Mouse (Mus musculus) forebrain, embryonic 15.5 days (tissue): ENCODE results near the gene Donson. TPM values are rescaled to one million over a fixed set of nuclear protein-coding genes. Genes with fewer than 3 reads are reported as not detected.

Experiments
- ATAC-seq: fragments of 200-750 bp; cut with Nextera tagmentation; replicated peaks from 2 replicates; pipeline ENCODE4 v1.8.0; 2017; ENCODE audit warnings: mild to moderate bottlenecking, moderate TSS enrichment, moderate library complexity
- H3K27ac ChIP-seq: fragments of 300-500 bp; sonication (generic); replicated peaks from 2 replicates; pipeline ENCODE4 v1.5.1; 2015; ENCODE audit warnings: mild to moderate bottlenecking, inconsistent platforms
- H3K27me3 ChIP-seq: fragments of 300-500 bp; sonication (generic); 2 replicates; pipeline ENCODE4 v1.6.1; 2015; ENCODE audit warnings: inconsistent platforms
- H3K36me3 ChIP-seq: fragments of 300-500 bp; sonication (generic); 2 replicates; pipeline ENCODE4 v1.6.1; 2015; ENCODE audit warnings: mild to moderate bottlenecking, inconsistent platforms
- H3K4me1 ChIP-seq: fragments of 300-500 bp; sonication (generic); 2 replicates; pipeline ENCODE4 v1.6.1; 2015; ENCODE audit warnings: inconsistent platforms
- H3K4me2 ChIP-seq: fragments of 300-500 bp; sonication (generic); replicated peaks from 2 replicates; pipeline ENCODE4 v1.6.1; 2015; ENCODE audit warnings: mild to moderate bottlenecking, inconsistent platforms
- H3K4me3 ChIP-seq: fragments of 300-500 bp; sonication (generic); 2 replicates; pipeline ENCODE4 v1.5.1; 2015; ENCODE audit warnings: mild to moderate bottlenecking, inconsistent platforms
- H3K9ac ChIP-seq: fragments of 300-500 bp; sonication (generic); replicated peaks from 2 replicates; pipeline ENCODE4 v1.6.1; 2015; ENCODE audit warnings: mild to moderate bottlenecking, inconsistent platforms
- H3K9me3 ChIP-seq: fragments of 300-500 bp; sonication (generic); 2 replicates; pipeline ENCODE4 v1.6.1; 2016; ENCODE audit warnings: inconsistent platforms
- WGBS: fragments of 180-500 bp; shearing (Covaris S2); methylation state at CpG from one replicate; pipeline ENCODE4 v1.1.7; 2015; ENCODE audit warnings: mixed read lengths; 5-methylcytosine and 5-hydroxymethylcytosine counted together
- polyA plus RNA-seq: library from polyadenylated mRNA; unstranded; fragments of >200 nt; fragmentation: Nextera tagmentation; extraction: Ambion mirVana; gene quantifications from 2 replicates; pipeline ENCODE4 v1.2.1, GENCODE M21; 2015

Gene Donson
- polyA plus RNA-seq, 1 experiment from 2014 or later, result 20.0 TPM

DNA sequence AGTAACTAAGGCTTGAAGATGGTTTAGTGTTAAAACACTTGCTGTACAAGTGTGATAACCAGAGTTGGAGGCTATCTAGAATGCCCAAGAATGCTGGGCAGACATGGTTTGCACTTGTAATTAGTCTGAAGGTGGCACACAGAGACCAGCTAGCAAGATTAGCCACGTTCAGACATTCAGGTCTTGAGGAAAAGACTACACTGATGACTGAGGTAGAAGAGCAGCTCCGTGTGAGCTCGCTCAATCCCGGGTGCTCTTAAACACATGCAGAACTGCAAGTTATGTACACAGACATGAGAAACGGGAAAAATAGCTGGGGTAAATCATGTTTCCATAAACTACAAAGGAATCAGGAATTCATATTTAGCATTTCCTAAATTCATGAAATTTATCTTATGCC, 7.9 kb downstream of the Donson start:
- Histone ChIP-seq H3K27me3 (no peaks in the 10 kb centered on the region), H3K9me3 (no peaks in the 10 kb centered on the region), H3K4me2 (no peak overlapping the region), H3K4me3 (no peak overlapping the region), H3K36me3 (peaks cover 86% of the 10 kb centered on the region), H3K4me1 (no peaks in the 10 kb centered on the region), H3K9ac (no peak overlapping the region), H3K27ac (no peak overlapping the region)
- ATAC-seq, result no peak
- WGBS, result 81% methylated on average over 5 of the region's 5 CpGs

DNA sequence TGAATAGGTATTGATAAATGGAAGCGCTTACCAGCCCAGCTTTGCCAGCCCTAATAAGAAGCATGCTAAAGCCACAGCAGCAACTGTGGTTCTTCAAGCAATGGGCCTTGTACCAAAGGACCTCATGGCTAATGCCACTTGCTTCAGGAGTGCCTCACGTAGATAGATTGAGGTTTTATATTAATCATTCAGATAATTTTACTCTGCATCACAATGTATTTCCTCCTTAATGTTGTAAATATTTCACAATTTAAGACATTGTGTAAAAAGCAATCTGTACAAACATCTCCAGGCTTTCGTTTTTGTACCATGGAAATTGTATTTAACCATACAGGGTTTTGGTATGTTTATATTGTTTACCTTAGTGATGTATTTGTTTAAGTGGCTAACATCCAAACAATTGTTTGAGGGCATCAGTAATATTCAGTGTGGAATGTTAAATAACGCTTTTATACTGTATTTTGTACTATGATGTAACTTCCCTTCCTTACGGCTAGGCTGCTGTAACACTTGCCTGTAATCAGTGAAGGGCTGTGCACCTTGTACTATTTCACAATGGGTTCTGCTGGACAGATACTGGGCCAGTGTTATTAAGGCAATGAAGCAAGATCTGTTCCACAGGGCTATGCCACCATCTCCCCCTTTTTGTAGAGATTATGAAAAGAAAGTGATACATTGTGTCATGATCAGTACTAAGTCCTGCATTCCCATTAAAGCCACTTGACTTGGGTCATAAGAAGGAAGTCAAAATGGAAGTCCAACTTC, 10.2 kb downstream of the Donson start:
- no peak overlapping the region for H3K4me3 ChIP-seq
- H3K36me3 ChIP-seq, result peaks cover 81% of the 10 kb centered on the region
- no peak for ATAC-seq
- 88% methylated on average over 5 of the region's 5 CpGs for WGBS
- H3K9me3 ChIP-seq, result no peaks in the 10 kb centered on the region
- H3K9ac ChIP-seq, result no peak overlapping the region
- no peaks in the 10 kb centered on the region for H3K27me3 ChIP-seq
- H3K4me1 ChIP-seq, result no peaks in the 10 kb centered on the region
- H3K4me2 ChIP-seq, result no peak overlapping the region
- H3K27ac ChIP-seq, result no peak overlapping the region

DNA sequence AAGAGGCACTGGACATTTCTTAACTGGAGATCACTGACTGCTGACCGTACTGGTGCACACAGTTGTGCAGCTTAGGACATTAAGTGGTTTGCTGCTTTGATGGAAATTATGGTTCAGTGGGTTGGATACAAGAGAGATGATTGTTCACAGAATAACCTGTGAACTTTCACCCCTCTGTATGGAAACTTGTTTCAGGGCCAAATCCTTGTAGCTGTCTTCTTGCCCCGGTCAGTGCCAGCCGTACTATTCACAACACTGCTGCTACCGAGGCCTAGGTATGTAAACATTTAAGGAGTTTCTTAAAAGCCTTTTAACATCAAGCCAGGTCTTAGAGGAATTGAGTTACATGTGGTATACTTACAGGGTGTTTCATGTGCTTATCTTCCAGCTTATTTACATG, 14.1 kb downstream of the Donson start:
- H3K4me3 ChIP-seq, result no peak overlapping the region
- H3K4me1 ChIP-seq, result no peaks in the 10 kb centered on the region
- H3K4me2 ChIP-seq, result no peak overlapping the region
- 87% methylated on average over 4 of the region's 4 CpGs for WGBS
- no peak overlapping the region for H3K27ac ChIP-seq
- H3K9me3 ChIP-seq, result no peaks in the 10 kb centered on the region
- H3K27me3 ChIP-seq, result no peaks in the 10 kb centered on the region
- peaks cover 82% of the 10 kb centered on the region for H3K36me3 ChIP-seq
- no peak for ATAC-seq
- H3K9ac ChIP-seq, result no peak overlapping the region

DNA sequence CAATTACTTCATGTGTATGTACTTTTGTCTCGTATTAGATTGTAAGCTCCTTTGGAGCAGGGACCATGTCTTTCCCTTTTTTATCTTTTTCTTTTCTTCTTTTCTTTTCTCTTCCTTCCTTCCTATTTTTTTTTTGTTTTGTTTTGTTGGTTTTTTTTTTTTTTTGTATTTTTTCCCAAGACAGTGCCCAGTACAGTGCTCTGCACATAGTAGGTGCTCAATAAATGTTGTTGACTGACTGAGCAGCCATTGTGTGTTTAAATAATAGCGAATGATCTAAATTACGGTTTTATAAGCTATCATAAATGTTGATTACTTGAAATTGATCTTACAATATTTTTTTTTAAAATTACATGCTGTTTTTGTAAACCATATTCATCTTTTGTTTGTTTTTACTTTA, 24.8 kb downstream of the Donson start:
- 90% methylated on average over 3 of the region's 3 CpGs for WGBS

DNA sequence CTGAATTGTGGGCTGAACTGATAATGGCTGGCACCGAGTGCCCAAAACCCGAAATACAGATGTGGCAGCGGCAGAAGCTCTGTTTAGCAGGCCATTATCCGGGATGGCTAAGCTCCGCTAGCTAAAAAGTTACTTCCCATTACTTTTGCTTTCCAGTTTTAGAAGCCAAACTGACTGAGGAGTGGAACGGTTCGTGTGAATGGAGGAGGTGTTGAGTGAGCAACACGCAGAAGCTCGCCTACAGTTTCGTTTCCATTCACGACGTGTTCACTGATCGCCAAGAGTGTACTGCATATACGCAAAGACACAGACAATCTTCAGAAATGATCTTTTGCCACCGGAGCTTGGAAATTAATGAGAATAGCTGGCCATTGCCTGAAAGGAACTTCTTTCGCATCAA, 26.2 kb downstream of the Donson start:
- H3K27me3 ChIP-seq, result no peaks in the 10 kb centered on the region
- no peak for ATAC-seq
- no peaks in the 10 kb centered on the region for H3K9me3 ChIP-seq
- H3K36me3 ChIP-seq, result peaks cover 91% of the 10 kb centered on the region
- 92% methylated on average over 16 of the region's 16 CpGs for WGBS
- H3K4me2 ChIP-seq, result no peak overlapping the region
- no peak overlapping the region for H3K4me3 ChIP-seq
- H3K27ac ChIP-seq, result no peak overlapping the region
- peaks cover 13% of the 10 kb centered on the region for H3K4me1 ChIP-seq
- no peak overlapping the region for H3K9ac ChIP-seq

More for the DNA sequence above, 24.8 kb downstream of the Donson start:
- Histone ChIP-seq H3K4me1 (peaks cover 13% of the 10 kb centered on the region), H3K9ac (no peak overlapping the region), H3K27me3 (no peaks in the 10 kb centered on the region), H3K9me3 (no peaks in the 10 kb centered on the region), H3K4me2 (no peak overlapping the region), H3K27ac (no peak overlapping the region), H3K4me3 (no peak overlapping the region), H3K36me3 (peaks cover 84% of the 10 kb centered on the region)
- no peak for ATAC-seq

DNA sequence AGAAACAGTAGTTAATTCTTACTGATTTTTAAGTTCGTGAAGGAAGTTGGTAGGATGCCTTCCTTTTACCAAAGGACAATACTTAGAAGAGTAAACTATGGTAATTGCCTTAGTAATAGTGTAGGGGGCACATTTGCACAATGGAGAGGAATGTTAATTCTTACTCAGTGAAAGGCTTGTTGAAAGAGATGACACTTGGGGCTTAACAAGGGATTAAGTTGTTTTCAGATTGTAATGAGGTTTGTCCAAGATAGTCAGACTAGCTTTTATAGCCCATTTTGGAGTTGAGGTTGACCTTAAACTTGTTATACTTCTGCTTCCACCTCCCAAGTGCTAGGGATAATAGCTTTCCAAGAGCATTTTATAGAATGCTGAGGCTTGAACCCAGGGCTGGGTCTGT, 27.2 kb downstream of the Donson start:
- Histone ChIP-seq H3K4me1 (peaks cover 13% of the 10 kb centered on the region), H3K27ac (no peak overlapping the region), H3K4me2 (no peak overlapping the region), H3K36me3 (peaks cover 91% of the 10 kb centered on the region), H3K9ac (no peak overlapping the region), H3K9me3 (no peaks in the 10 kb centered on the region), H3K27me3 (no peaks in the 10 kb centered on the region), H3K4me3 (no peak overlapping the region)
- 17% methylated on average over 1 of the region's 1 CpGs for WGBS
- no peak for ATAC-seq

DNA sequence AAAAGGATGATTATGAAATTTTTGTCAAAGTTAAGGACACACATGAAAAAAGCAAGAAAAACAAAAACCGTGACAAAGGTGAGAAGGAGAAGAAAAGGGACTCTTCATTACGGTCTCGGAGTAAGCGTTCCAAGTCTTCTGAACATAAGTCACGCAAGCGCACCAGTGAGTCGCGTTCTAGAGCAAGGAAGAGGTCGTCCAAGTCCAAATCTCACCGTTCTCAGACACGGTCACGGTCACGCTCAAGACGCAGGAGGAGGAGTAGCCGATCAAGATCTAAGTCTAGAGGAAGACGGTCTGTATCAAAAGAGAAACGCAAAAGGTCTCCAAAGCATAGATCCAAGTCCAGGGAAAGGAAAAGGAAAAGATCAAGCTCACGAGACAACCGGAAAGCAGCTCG, 28.8 kb downstream of the Donson start:
- H3K4me2 ChIP-seq, result no peak overlapping the region
- H3K27me3 ChIP-seq, result no peaks in the 10 kb centered on the region
- H3K9me3 ChIP-seq, result no peaks in the 10 kb centered on the region
- H3K27ac ChIP-seq, result no peak overlapping the region
- peaks cover 13% of the 10 kb centered on the region for H3K4me1 ChIP-seq
- no peak for ATAC-seq
- WGBS, result 98% methylated on average over 20 of the region's 20 CpGs
- peaks cover 91% of the 10 kb centered on the region for H3K36me3 ChIP-seq
- H3K9ac ChIP-seq, result no peak overlapping the region
- H3K4me3 ChIP-seq, result no peak overlapping the region

DNA sequence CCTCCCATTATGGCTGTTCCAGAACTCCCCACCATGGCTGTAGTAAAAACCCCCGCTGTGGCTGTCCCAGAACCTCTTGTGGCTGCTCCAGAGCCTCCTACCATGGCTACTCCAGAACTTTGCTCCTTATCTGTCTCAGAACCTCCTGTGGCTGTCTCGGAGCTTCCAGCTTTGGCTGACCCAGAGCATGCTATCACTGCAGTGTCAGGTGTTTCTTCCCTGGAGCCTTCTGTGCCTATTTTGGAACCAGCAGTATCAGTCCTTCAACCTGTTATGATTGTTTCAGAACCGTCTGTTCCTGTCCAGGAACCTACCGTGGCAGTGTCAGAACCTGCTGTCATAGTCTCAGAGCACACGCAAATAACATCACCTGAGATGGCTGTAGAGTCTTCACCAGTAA, 30.1 kb downstream of the Donson start:
- ATAC-seq, result no peak
- H3K27me3 ChIP-seq, result no peaks in the 10 kb centered on the region
- H3K4me1 ChIP-seq, result peaks cover 13% of the 10 kb centered on the region
- H3K9me3 ChIP-seq, result no peaks in the 10 kb centered on the region
- no peak overlapping the region for H3K4me2 ChIP-seq
- H3K36me3 ChIP-seq, result peaks cover 87% of the 10 kb centered on the region
- no peak overlapping the region for H3K9ac ChIP-seq
- H3K27ac ChIP-seq, result no peak overlapping the region
- 94% methylated on average over 5 of the region's 5 CpGs for WGBS
- H3K4me3 ChIP-seq, result no peak overlapping the region

DNA sequence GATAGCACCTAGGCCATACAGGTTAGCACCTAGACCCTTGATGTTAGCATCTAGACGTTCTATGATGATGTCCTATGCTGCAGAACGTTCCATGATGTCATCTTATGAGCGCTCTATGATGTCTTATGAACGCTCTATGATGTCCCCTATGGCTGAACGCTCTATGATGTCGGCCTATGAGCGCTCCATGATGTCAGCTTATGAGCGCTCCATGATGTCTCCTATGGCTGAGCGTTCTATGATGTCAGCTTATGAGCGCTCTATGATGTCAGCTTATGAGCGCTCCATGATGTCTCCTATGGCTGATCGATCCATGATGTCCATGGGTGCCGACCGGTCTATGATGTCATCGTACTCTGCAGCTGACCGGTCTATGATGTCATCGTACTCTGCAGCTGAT, 31.3 kb downstream of the Donson start:
- ATAC-seq, result peak; percentile 41; the same call in 1 of the 2 replicates
- Histone ChIP-seq H3K27ac (no peak overlapping the region), H3K4me3 (no peak overlapping the region), H3K27me3 (no peaks in the 10 kb centered on the region), H3K9ac (no peak overlapping the region), H3K4me2 (no peak overlapping the region), H3K9me3 (no peaks in the 10 kb centered on the region), H3K36me3 (peaks cover 80% of the 10 kb centered on the region), H3K4me1 (peaks cover 13% of the 10 kb centered on the region)
- WGBS, result 98% methylated on average over 17 of the region's 17 CpGs

DNA sequence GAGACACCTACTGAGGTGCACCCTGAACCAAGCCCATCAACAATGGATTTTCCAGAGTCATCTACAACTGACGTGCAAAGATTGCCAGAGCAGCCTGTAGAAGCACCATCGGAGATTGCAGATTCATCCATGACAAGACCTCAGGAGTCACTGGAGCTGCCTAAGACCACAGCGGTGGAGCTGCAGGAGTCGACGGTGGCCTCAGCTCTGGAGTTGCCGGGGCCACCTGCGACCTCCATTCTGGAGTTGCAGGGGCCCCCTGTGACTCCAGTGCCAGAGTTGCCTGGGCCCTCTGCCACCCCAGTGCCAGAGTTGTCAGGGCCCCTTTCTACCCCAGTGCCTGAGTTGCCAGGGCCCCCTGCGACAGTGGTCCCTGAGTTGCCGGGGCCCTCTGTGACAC, 33.3 kb downstream of the Donson start:
- no peak overlapping the region for H3K9ac ChIP-seq
- no peaks in the 10 kb centered on the region for H3K27me3 ChIP-seq
- peaks cover 11% of the 10 kb centered on the region for H3K4me1 ChIP-seq
- no peaks in the 10 kb centered on the region for H3K9me3 ChIP-seq
- ATAC-seq, result no peak
- no peak overlapping the region for H3K4me2 ChIP-seq
- no peak overlapping the region for H3K4me3 ChIP-seq
- peaks cover 70% of the 10 kb centered on the region for H3K36me3 ChIP-seq
- H3K27ac ChIP-seq, result no peak overlapping the region
- WGBS, result 95% methylated on average over 9 of the region's 9 CpGs

DNA sequence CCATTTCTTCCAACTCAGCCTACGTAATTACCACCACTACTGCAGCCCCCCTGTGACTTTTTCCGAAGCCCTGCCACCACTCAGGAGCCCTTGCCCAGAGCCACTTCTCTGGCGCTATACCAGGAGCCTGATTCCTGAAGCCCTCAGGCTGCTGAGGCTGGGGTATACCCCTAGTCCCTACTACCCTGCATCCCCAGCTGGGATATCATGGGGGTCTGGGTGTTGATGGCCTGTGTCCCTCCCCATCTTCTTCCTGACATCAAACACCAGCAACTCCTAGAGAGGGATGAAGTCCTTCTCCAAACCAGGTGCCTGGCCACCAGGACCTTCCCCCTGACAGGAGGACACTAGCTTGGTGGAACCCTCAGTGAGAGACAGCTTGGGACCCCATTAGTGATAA, 36.4 kb downstream of the Donson start:
- no peaks in the 10 kb centered on the region for H3K9me3 ChIP-seq

DNA sequence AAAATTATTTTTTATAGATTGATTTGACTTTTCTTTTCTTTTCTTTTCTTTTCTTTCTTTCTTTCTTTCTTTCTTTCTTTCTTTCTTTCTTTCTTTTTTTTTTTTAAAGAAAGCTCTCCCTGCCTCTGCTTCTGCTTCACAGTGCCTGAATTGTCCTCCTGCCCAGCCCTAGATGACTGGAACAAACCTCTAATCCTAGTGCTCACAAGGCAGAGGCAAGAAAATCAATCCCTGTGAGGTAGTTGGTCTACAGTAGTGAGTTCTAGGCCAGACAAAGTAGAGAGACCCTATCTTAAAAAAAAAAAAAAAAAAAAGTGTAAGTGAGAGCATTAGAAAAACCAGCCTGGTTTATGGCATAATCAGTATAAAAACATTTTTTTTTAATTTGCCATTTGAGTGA, 38.8 kb downstream of the Donson start:
- peaks cover 31% of the 10 kb centered on the region for H3K4me1 ChIP-seq
- no peak overlapping the region for H3K27ac ChIP-seq
- H3K27me3 ChIP-seq, result no peaks in the 10 kb centered on the region
- peaks cover 15% of the 10 kb centered on the region for H3K36me3 ChIP-seq
- H3K4me3 ChIP-seq, result no peak overlapping the region
- no peak overlapping the region for H3K9ac ChIP-seq
- H3K4me2 ChIP-seq, result peak overlapping the region; percentile 20; the same call in 1 of the 2 replicates
- no peak for ATAC-seq
- H3K9me3 ChIP-seq, result no peaks in the 10 kb centered on the region

More for the DNA sequence above, 36.4 kb downstream of the Donson start:
- no peaks in the 10 kb centered on the region for H3K27me3 ChIP-seq
- H3K27ac ChIP-seq, result no peak overlapping the region
- H3K4me2 ChIP-seq, result no peak overlapping the region
- H3K4me3 ChIP-seq, result no peak overlapping the region
- ATAC-seq, result no peak
- H3K9ac ChIP-seq, result no peak overlapping the region
- WGBS, result 98% methylated on average over 3 of the region's 3 CpGs
- peaks cover 24% of the 10 kb centered on the region for H3K4me1 ChIP-seq
- peaks cover 39% of the 10 kb centered on the region for H3K36me3 ChIP-seq

DNA sequence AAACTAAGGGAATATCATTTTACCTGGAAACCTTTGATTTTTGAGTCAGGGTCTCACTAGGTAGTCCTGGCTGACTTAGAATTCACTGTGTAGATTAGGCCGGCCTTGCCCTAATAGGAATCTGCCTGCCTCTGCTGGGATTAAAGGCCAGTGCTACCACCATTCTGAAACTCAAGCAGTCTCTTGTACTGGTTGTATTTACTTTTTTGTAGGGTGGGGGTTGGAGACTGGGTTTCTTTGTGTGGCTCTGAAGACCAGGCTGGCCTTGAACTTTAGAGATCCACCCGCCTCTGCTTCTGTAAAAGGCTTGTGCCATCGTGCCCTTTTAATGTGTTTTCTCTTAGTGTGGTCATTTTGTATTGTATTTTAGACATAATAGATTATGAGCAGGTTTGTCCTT, 39.3 kb downstream of the Donson start:
- WGBS, result 51% methylated on average over 3 of the region's 3 CpGs
- peaks cover 31% of the 10 kb centered on the region for H3K4me1 ChIP-seq
- H3K4me3 ChIP-seq, result peak overlapping the region; percentile 91
- H3K4me2 ChIP-seq, result peak overlapping the region; percentile 61
- no peaks in the 10 kb centered on the region for H3K9me3 ChIP-seq
- no peak overlapping the region for H3K27ac ChIP-seq
- H3K27me3 ChIP-seq, result no peaks in the 10 kb centered on the region
- peaks cover 11% of the 10 kb centered on the region for H3K36me3 ChIP-seq
- peak overlapping the region; percentile 30; the same call in 1 of the 2 replicates for H3K9ac ChIP-seq
- no peak for ATAC-seq
